Mouse (Mus musculus): ENCODE results near the gene Nt5c.

GRCm38 (mm10) chr11:115462243-115462891, 29.3 kb downstream of the Nt5c start, which contains the start of gene Slc16a5:
- no peak for TF ChIP-seq TAL1 (IDR thresholded peaks at IDR 0.05; ENCODE audit: low read length)
- no peak for TF ChIP-seq GATA1 (IDR thresholded peaks at IDR 0.05; ENCODE audit: low read length)

Data from erythroblast, embryonic 14.5 days (primary cell).